Mouse (Mus musculus) splenic B cell, adult 2 months (primary cell): ENCODE measurements around the gene Hk2.
"Not testable (repeated sequence)": the region's sequence is repeated elsewhere in the genome, so short reads cannot be mapped to it uniquely, and the experiment has no call there.

Experiments
- DNase-seq: peaks from one replicate; pipeline ENCODE4 v3.0.0-alpha.2; 2011; ENCODE audit warnings: low read depth, low spot score
- H3K27me3 ChIP-seq: 2 replicates; pipeline ENCODE4 v1.6.1; 2012; ENCODE audit warnings: mild to moderate bottlenecking, low read length, moderate library complexity, mixed read lengths; ENCODE audit not compliant: control insufficient read depth, poor library complexity, insufficient read depth, severe bottlenecking
- H3K36me3 ChIP-seq: 2 replicates; pipeline ENCODE4 v1.6.1; 2012; ENCODE audit warnings: mild to moderate bottlenecking, low read length, moderate library complexity, mixed read lengths; ENCODE audit not compliant: control insufficient read depth, poor library complexity, insufficient read depth, severe bottlenecking

Gene Hk2

GRCm38 (mm10) chr6:82703710-82704109, 70.5 kb downstream of the Hk2 start:
- DNase-seq = no peak
- H3K36me3 ChIP-seq = no peaks in the 10 kb centered on the region
- H3K27me3 ChIP-seq = no peaks in the 10 kb centered on the region

- no peaks in the 10 kb centered on the region for H3K36me3 ChIP-seq
- DNase-seq = peak; percentile 89
- H3K27me3 ChIP-seq = no peaks in the 10 kb centered on the region
Observed at GRCm38 (mm10) chr6:82702593-82703017, 71.6 kb downstream of the Hk2 start.

GRCm38 (mm10) chr6:82701296-82701695, 73.0 kb downstream of the Hk2 start:
- no peak for DNase-seq
- Histone ChIP-seq H3K27me3 (no peaks in the 10 kb centered on the region), H3K36me3 (no peaks in the 10 kb centered on the region)

- Histone ChIP-seq H3K36me3 (no peaks in the 10 kb centered on the region), H3K27me3 (no peaks in the 10 kb centered on the region)
- DNase-seq = no peak
Observed at GRCm38 (mm10) chr6:82699831-82700230, 74.4 kb downstream of the Hk2 start.

GRCm38 (mm10) chr6:82696736-82697135, 77.5 kb downstream of the Hk2 start:
- H3K36me3 ChIP-seq = no peaks in the 10 kb centered on the region
- no peaks in the 10 kb centered on the region for H3K27me3 ChIP-seq
- DNase-seq = no peak

GRCm38 (mm10) chr6:82694668-82695067, 79.6 kb downstream of the Hk2 start:
- no peaks in the 10 kb centered on the region for H3K36me3 ChIP-seq
- no peak for DNase-seq
- no peaks in the 10 kb centered on the region for H3K27me3 ChIP-seq

- no peaks in the 10 kb centered on the region for H3K36me3 ChIP-seq
- no peaks in the 10 kb centered on the region for H3K27me3 ChIP-seq
- DNase-seq = no peak
Observed at GRCm38 (mm10) chr6:82689474-82689873, 84.8 kb downstream of the Hk2 start.

- not testable (repeated sequence) for DNase-seq, H3K27me3 ChIP-seq, H3K36me3 ChIP-seq
Observed at GRCm38 (mm10) chr6:82688586-82688985, 85.7 kb downstream of the Hk2 start.

- DNase-seq = no peak
- H3K36me3 ChIP-seq = no peaks in the 10 kb centered on the region
- no peaks in the 10 kb centered on the region for H3K27me3 ChIP-seq
Observed at GRCm38 (mm10) chr6:82684136-82684535, 90.1 kb downstream of the Hk2 start.

GRCm38 (mm10) chr6:82679286-82679685, 95.0 kb downstream of the Hk2 start:
- not testable (repeated sequence) for H3K27me3 ChIP-seq, DNase-seq, H3K36me3 ChIP-seq

GRCm38 (mm10) chr6:82677629-82678028, 96.6 kb downstream of the Hk2 start:
- not testable (repeated sequence) for DNase-seq, H3K27me3 ChIP-seq, H3K36me3 ChIP-seq
